Mouse (Mus musculus) liver, adult 2 months (tissue): ENCODE results near the gene Gpld1. TPM values are rescaled to one million over a fixed set of nuclear protein-coding genes. Genes with fewer than 3 reads are reported as not detected.
"Not testable (repeated sequence)": the region's sequence is repeated elsewhere in the genome, so short reads cannot be mapped to it uniquely, and the experiment has no call there.

Experiments used
- DNase-seq: peaks from one replicate; pipeline ENCODE4 v3.0.0-alpha.2; 2011; ENCODE audit warnings: low read depth, low spot score; ENCODE audit errors: extremely low read depth
- H3K27ac ChIP-seq: fragments of 200-500 bp; replicated peaks from 2 replicates; pipeline ENCODE4 v1.5.1; 2012; ENCODE audit warnings: low read depth, mild to moderate bottlenecking, control low read depth, inconsistent platforms, low read length; ENCODE audit not compliant: insufficient read depth
- H3K27me3 ChIP-seq: fragments of 200-500 bp; 2 replicates; pipeline ENCODE4 v1.6.1; 2012; ENCODE audit warnings: mild to moderate bottlenecking, moderate library complexity, low read length, inconsistent platforms; ENCODE audit not compliant: control insufficient read depth, insufficient read depth
- H3K36me3 ChIP-seq: fragments of 200-500 bp; 2 replicates; pipeline ENCODE4 v1.6.1; 2012; ENCODE audit warnings: low read length, inconsistent platforms; ENCODE audit not compliant: control insufficient read depth, insufficient read depth
- H3K4me1 ChIP-seq: fragments of 200-500 bp; 2 replicates; pipeline ENCODE4 v1.6.1; 2011; ENCODE audit warnings: low read length; ENCODE audit not compliant: control insufficient read depth, insufficient read depth
- H3K4me3 ChIP-seq: fragments of 200-500 bp; 2 replicates; pipeline ENCODE4 v1.5.1; 2011; ENCODE audit warnings: low read depth, mild to moderate bottlenecking, control low read depth, low read length, moderate library complexity; ENCODE audit not compliant: insufficient read depth
- H3K79me2 ChIP-seq: fragments of 200-500 bp; 2 replicates; pipeline ENCODE4 v1.6.1; 2012; ENCODE audit warnings: inconsistent platforms, mild to moderate bottlenecking, low read length, moderate library complexity; ENCODE audit not compliant: control insufficient read depth, insufficient read depth
- H3K9ac ChIP-seq: fragments of 200-500 bp; 2 replicates; pipeline ENCODE4 v1.6.1; 2012; ENCODE audit warnings: low read depth, mild to moderate bottlenecking, control low read depth, inconsistent platforms, low read length
- CTCF ChIP-seq: fragments of 200-500 bp; IDR thresholded peaks from 2 replicates; pipeline ENCODE4 v1.5.1; 2011; ENCODE audit warnings: low read depth, low read length, control low read depth
- POLR2A ChIP-seq: fragments of 200-500 bp; IDR thresholded peaks from 2 replicates; pipeline ENCODE4 v1.6.1; 2011; ENCODE audit warnings: low read length, control low read depth; ENCODE audit not compliant: insufficient read depth; ENCODE audit errors: extremely low read depth
- WGBS: fragments of 180-500 bp; shearing (Covaris S2); methylation state at CpG from one replicate; pipeline ENCODE4 v1.1.7; 2018; 5-methylcytosine and 5-hydroxymethylcytosine counted together
- polyA plus RNA-seq: library from polyadenylated mRNA; depleted of rRNA; stranded (reverse); fragments of >200 nt; gene quantifications from 2 replicates; pipeline ENCODE4 v1.2.3, GENCODE M21; 2012
- total RNA-seq: library from RNA; depleted of rRNA; stranded (reverse); fragments of >200 nt; gene quantifications from 2 replicates; pipeline ENCODE4 v1.2.3, GENCODE M21; 2014

Gene Gpld1
- total and polyA plus RNA-seq, 2 experiments: 88.9 to 156 TPM

- Histone ChIP-seq H3K27me3 (no peaks in the 10 kb centered on the region), H3K79me2 (no peaks in the 10 kb centered on the region), H3K36me3 (peaks cover 54% of the 10 kb centered on the region), H3K9ac (no peak overlapping the region), H3K27ac (no peak overlapping the region), H3K4me3 (no peak overlapping the region), H3K4me1 (peaks cover 2% of the 10 kb centered on the region)
- no peak for TF ChIP-seq CTCF
- no peak for TF ChIP-seq POLR2A
- DNase-seq: no peak
- WGBS: 90% methylated on average over 8 of the region's 8 CpGs
These were observed 19.2 kb downstream of the Gpld1 start for GRCm38 (mm10) chr13:24962119-24962518.

GRCm38 (mm10) chr13:24965130-24965845 is 22.3 kb downstream of the Gpld1 start:
- Histone ChIP-seq H3K9ac (no peak overlapping the region), H3K27ac (no peak overlapping the region), H3K79me2 (no peaks in the 10 kb centered on the region), H3K36me3 (peaks cover 68% of the 10 kb centered on the region), H3K4me1 (no peaks in the 10 kb centered on the region), H3K4me3 (no peak overlapping the region), H3K27me3 (no peaks in the 10 kb centered on the region)
- 50% methylated on average over 15 of the region's 15 CpGs for WGBS
- no peak for DNase-seq
- TF ChIP-seq CTCF (no peak), POLR2A (no peak)

DNA sequence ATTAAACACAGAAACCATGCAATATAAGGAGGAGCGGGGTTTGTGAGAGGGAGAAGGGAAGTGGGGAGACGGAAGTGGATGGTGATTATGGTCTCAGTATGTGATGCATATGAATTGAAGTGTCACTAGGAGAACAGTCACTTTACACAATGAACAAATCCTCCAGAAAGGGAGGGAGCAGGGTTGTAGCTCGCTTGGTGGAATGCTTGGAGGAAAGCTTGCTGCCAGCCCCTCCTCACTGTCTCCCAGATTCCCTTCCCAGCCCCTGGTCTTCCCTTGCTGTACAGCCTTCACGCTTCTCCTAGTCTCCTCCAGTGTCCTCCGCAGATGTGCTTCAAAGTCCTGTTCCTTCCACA is 22.9 kb downstream of the Gpld1 start:
- TF ChIP-seq CTCF: no peak
- no peak for TF ChIP-seq POLR2A
- Histone ChIP-seq H3K36me3 (peaks cover 73% of the 10 kb centered on the region), H3K27ac (no peak overlapping the region), H3K9ac (no peak overlapping the region), H3K27me3 (no peaks in the 10 kb centered on the region), H3K4me1 (no peaks in the 10 kb centered on the region), H3K79me2 (no peaks in the 10 kb centered on the region), H3K4me3 (no peak overlapping the region)
- WGBS: 75% methylated on average over 5 of the region's 5 CpGs
- DNase-seq: no peak

GRCm38 (mm10) chr13:24971776-24972175 is 28.8 kb downstream of the Gpld1 start:
- not testable (repeated sequence) for H3K9ac ChIP-seq, DNase-seq, H3K4me1 ChIP-seq, H3K79me2 ChIP-seq, H3K4me3 ChIP-seq, H3K27me3 ChIP-seq, H3K27ac ChIP-seq
- 90% methylated on average over 3 of the region's 3 CpGs for WGBS
- H3K36me3 ChIP-seq: peaks cover 80% of the 10 kb centered on the region

GRCm38 (mm10) chr13:24976384-24976783 is 33.4 kb downstream of the Gpld1 start:
- DNase-seq: no peak
- peak overlapping the region; percentile 93 for H3K27ac ChIP-seq
- H3K4me1 ChIP-seq: peaks cover 33% of the 10 kb centered on the region
- 83% methylated on average over 4 of the region's 4 CpGs for WGBS
- no peaks in the 10 kb centered on the region for H3K27me3 ChIP-seq
- TF ChIP-seq CTCF (no peak), POLR2A (no peak)
- H3K36me3 ChIP-seq: peaks cover 52% of the 10 kb centered on the region
- no peak overlapping the region for H3K4me3 ChIP-seq
- no peaks in the 10 kb centered on the region for H3K79me2 ChIP-seq
- no peak overlapping the region for H3K9ac ChIP-seq

GRCm38 (mm10) chr13:24977820-24978342 is 34.9 kb downstream of the Gpld1 start:
- no peak overlapping the region for H3K9ac ChIP-seq
- H3K79me2 ChIP-seq: no peaks in the 10 kb centered on the region; the same call in 1 of the 2 replicates
- DNase-seq: peak; percentile 98
- 19% methylated on average over 5 of the region's 5 CpGs for WGBS
- peaks cover 54% of the 10 kb centered on the region for H3K36me3 ChIP-seq
- H3K27ac ChIP-seq: peak overlapping the region; percentile 93
- peaks cover 33% of the 10 kb centered on the region for H3K4me1 ChIP-seq
- TF ChIP-seq CTCF: no peak
- TF ChIP-seq POLR2A: no peak
- H3K4me3 ChIP-seq: no peak overlapping the region
- H3K27me3 ChIP-seq: no peaks in the 10 kb centered on the region
